Mouse (Mus musculus) myocyte (in vitro differentiated cells): ENCODE data around the gene Ing2. TPM values are rescaled to one million over a fixed set of nuclear protein-coding genes. Genes with fewer than 3 reads are reported as not detected.

ENCODE experiments used
- H3K27me3 ChIP-seq: one replicate; pipeline ENCODE4 v1.6.1; 2011; ENCODE audit not compliant: control insufficient read depth, insufficient read depth, insufficient read length
- H3K36me3 ChIP-seq: one replicate; pipeline ENCODE4 v1.6.1; 2011; ENCODE audit not compliant: control insufficient read depth, insufficient read depth
- H3K4me2 ChIP-seq: one replicate; pipeline ENCODE4 v1.6.1; 2011; ENCODE audit warnings: low read depth, control low read depth
- H3K4me3 ChIP-seq: one replicate; pipeline ENCODE4 v1.5.1; 2011; ENCODE audit warnings: mild to moderate bottlenecking, control low read depth, moderate library complexity
- H3K79me2 ChIP-seq: one replicate; pipeline ENCODE4 v1.6.1; 2011; ENCODE audit not compliant: control insufficient read depth, insufficient read depth
- H3ac ChIP-seq: one replicate; pipeline ENCODE4 v1.6.1; 2011; ENCODE audit not compliant: control insufficient read depth, insufficient read length
- CEBPB ChIP-seq: IDR thresholded peaks from 2 replicates; pipeline ENCODE4 v1.6.1; 2011; ENCODE audit warnings: mild to moderate bottlenecking, moderate library complexity; ENCODE audit not compliant: poor library complexity, insufficient read depth, severe bottlenecking
- E2F4 ChIP-seq: IDR thresholded peaks from one replicate; pipeline ENCODE4 v1.6.1; 2011; ENCODE audit warnings: mild to moderate bottlenecking, control low read depth, moderate library complexity; ENCODE audit not compliant: insufficient read depth
- MAX ChIP-seq: IDR thresholded peaks from one replicate; pipeline ENCODE4 v1.6.1; 2011; ENCODE audit warnings: low read depth, mild to moderate bottlenecking, control low read depth
- MYOD1 ChIP-seq, 3 experiments: IDR thresholded peaks; one replicate each; pipeline ENCODE4 v1.6.1; 2011; ENCODE audit warnings: control low read depth in 2 of 3, low read depth in 2 of 3, mild to moderate bottlenecking in 2 of 3, moderate library complexity in 1 of 3; ENCODE audit not compliant: insufficient read length in 2 of 3, control insufficient read depth in 1 of 3
- MYOG ChIP-seq, 3 experiments: IDR thresholded peaks; one replicate each; pipeline ENCODE4 v1.6.1; 2011; ENCODE audit warnings: control low read depth in 2 of 3, low read depth in 2 of 3, mild to moderate bottlenecking in 2 of 3; ENCODE audit not compliant: insufficient read length in 2 of 3, control insufficient read depth in 1 of 3, insufficient read depth in 1 of 3
- POLR2A ChIP-seq: IDR thresholded peaks from one replicate; pipeline ENCODE4 v1.6.1; 2011; ENCODE audit warnings: low read depth, mild to moderate bottlenecking, control low read depth, moderate library complexity; ENCODE audit not compliant: insufficient read length
- POLR2AphosphoS2 ChIP-seq: IDR thresholded peaks from one replicate; pipeline ENCODE4 v1.6.1; 2011; ENCODE audit warnings: low read depth, control low read depth; ENCODE audit not compliant: insufficient read length
- REST ChIP-seq: IDR thresholded peaks from one replicate; pipeline ENCODE4 v1.6.1; 2011; ENCODE audit warnings: mild to moderate bottlenecking, control low read depth, moderate library complexity; ENCODE audit not compliant: insufficient read depth, insufficient read length
- SRF ChIP-seq: IDR thresholded peaks from one replicate; pipeline ENCODE4 v1.6.1; 2011; ENCODE audit warnings: low read depth; ENCODE audit not compliant: control insufficient read depth, insufficient read length
- TCF12 ChIP-seq: IDR thresholded peaks from one replicate; pipeline ENCODE4 v1.6.1; 2011; ENCODE audit warnings: mild to moderate bottlenecking, control low read depth; ENCODE audit not compliant: poor library complexity, insufficient read depth, severe bottlenecking
- TCF3 ChIP-seq: IDR thresholded peaks from one replicate; pipeline ENCODE4 v1.6.1; 2011; ENCODE audit warnings: low read depth, control low read depth; ENCODE audit not compliant: insufficient read length
- USF1 ChIP-seq: IDR thresholded peaks from one replicate; pipeline ENCODE4 v1.6.1; 2011; ENCODE audit warnings: low read depth, mild to moderate bottlenecking, control low read depth, moderate library complexity
- polyA plus RNA-seq: library from polyadenylated mRNA; unstranded; fragments of >200 nt; fragmentation: generic; extraction: Trizol; gene quantifications from one replicate; pipeline ENCODE4 v1.2.1, GENCODE M21; 2012; ENCODE audit warnings: missing spikeins

The Ing2 gene
- polyA plus RNA-seq, 1 experiment, result 9.1 TPM

GRCm38 (mm10) chr8:47664231-47664785 lies 11.0 kb downstream of the Ing2 start:
- Histone ChIP-seq H3K4me3 (no peak overlapping the region), H3K4me2 (no peak overlapping the region), H3K36me3 (peaks cover 14% of the 10 kb centered on the region), H3ac (no peak overlapping the region), H3K79me2 (no peaks in the 10 kb centered on the region), H3K27me3 (no peaks in the 10 kb centered on the region)
- no peak for TF ChIP-seq MYOD1 (IDR thresholded peaks at IDR 0.05; ENCODE audit: control insufficient read depth in 1 of 3, insufficient read length in 2 of 3, low read depth in 2 of 3)
- TF ChIP-seq TCF3, result no peak
- TF ChIP-seq SRF, result no peak
- no peak for TF ChIP-seq POLR2A
- TF ChIP-seq POLR2AphosphoS2, result no peak
- no peak for TF ChIP-seq USF1
- no peak for TF ChIP-seq MAX
- TF ChIP-seq MYOG (IDR thresholded peaks at IDR 0.05; ENCODE audit: control insufficient read depth in 1 of 3, insufficient read depth in 1 of 3, insufficient read length in 2 of 3, low read depth in 2 of 3), result no peak
- no peak for TF ChIP-seq CEBPB
- TF ChIP-seq TCF12, result no peak
- TF ChIP-seq E2F4, result no peak
- no peak for TF ChIP-seq REST

- Histone ChIP-seq H3K79me2 (no peaks in the 10 kb centered on the region), H3ac (no peak overlapping the region), H3K36me3 (peaks cover 14% of the 10 kb centered on the region), H3K4me3 (no peak overlapping the region), H3K4me2 (no peak overlapping the region), H3K27me3 (no peaks in the 10 kb centered on the region)
- no peak for TF ChIP-seq MYOD1 (IDR thresholded peaks at IDR 0.05; ENCODE audit: control insufficient read depth in 1 of 3, insufficient read length in 2 of 3, low read depth in 2 of 3)
Measured at GRCm38 (mm10) chr8:47663201-47663600, 12.2 kb downstream of the Ing2 start.

DNA sequence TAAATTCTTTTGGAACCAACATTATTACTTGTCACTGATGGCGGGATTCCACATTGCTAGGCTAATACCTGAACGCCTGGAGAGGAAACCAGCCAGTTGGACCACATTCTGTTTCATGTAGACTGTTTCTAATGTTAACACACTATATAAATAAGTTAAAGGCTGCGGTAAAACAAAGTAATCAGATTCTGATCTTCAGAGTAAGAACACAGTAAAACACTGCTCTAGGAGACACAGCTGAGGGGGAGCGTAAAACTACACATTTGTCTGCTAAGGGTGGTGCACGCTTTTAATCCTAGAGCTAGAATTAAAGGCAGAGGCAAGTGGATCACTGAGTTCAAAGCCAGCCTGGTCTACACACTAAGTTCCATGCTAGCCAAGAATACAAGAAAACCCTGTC lies 12.6 kb downstream of the Ing2 start:
- Histone ChIP-seq H3K27me3 (no peaks in the 10 kb centered on the region), H3K4me3 (no peak overlapping the region), H3K36me3 (peaks cover 10% of the 10 kb centered on the region), H3K79me2 (no peaks in the 10 kb centered on the region), H3K4me2 (no peak overlapping the region), H3ac (no peak overlapping the region)
- TF ChIP-seq MYOG (IDR thresholded peaks at IDR 0.05; ENCODE audit: control insufficient read depth in 1 of 3, insufficient read depth in 1 of 3, insufficient read length in 2 of 3, low read depth in 2 of 3), result no peak
- no peak for TF ChIP-seq TCF3
- TF ChIP-seq E2F4, result no peak
- no peak for TF ChIP-seq MAX
- no peak for TF ChIP-seq TCF12
- TF ChIP-seq CEBPB, result no peak
- TF ChIP-seq SRF, result no peak
- TF ChIP-seq MYOD1 (IDR thresholded peaks at IDR 0.05; ENCODE audit: control insufficient read depth in 1 of 3, insufficient read length in 2 of 3, low read depth in 2 of 3), result no peak
- TF ChIP-seq REST, result no peak
- TF ChIP-seq USF1, result no peak
- no peak for TF ChIP-seq POLR2AphosphoS2
- TF ChIP-seq POLR2A, result no peak

DNA sequence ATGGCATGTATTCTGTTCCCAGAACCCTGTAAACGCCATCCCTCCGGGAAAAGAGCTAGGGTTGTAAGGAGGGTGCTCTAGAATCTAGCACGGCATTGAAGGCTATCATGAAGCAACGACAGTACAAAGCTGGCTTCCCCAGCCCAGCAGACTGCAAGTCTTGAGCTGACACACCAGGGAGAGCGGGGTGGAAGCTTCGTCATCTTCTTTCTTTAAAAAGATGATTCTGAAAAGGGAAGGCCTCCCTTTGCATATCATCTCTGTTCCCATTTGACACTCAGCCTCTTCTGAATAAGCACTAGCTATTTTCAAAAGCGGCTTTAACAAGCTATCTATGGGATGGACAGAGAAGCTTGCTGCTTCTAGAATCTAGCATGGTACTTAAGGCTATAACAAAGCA lies 15.0 kb downstream of the Ing2 start:
- TF ChIP-seq TCF12 (no peak), MYOG (IDR thresholded peaks at IDR 0.05; ENCODE audit: control insufficient read depth in 1 of 3, insufficient read depth in 1 of 3, insufficient read length in 2 of 3, low read depth in 2 of 3) (no peak), CEBPB (no peak), MAX (no peak), USF1 (no peak), MYOD1 (IDR thresholded peaks at IDR 0.05; ENCODE audit: control insufficient read depth in 1 of 3, insufficient read length in 2 of 3, low read depth in 2 of 3) (no peak), TCF3 (no peak), REST (no peak), POLR2A (no peak), SRF (no peak), E2F4 (no peak), POLR2AphosphoS2 (no peak)
- Histone ChIP-seq H3K4me3 (no peak overlapping the region), H3ac (no peak overlapping the region), H3K36me3 (no peaks in the 10 kb centered on the region), H3K27me3 (no peaks in the 10 kb centered on the region), H3K4me2 (no peak overlapping the region), H3K79me2 (no peaks in the 10 kb centered on the region)

- no peak overlapping the region for H3K4me3 ChIP-seq
- no peak overlapping the region for H3ac ChIP-seq
- H3K4me2 ChIP-seq, result no peak overlapping the region
- H3K27me3 ChIP-seq, result no peaks in the 10 kb centered on the region
- no peaks in the 10 kb centered on the region for H3K79me2 ChIP-seq
- TF ChIP-seq POLR2AphosphoS2 (no peak), POLR2A (no peak), TCF12 (no peak), E2F4 (no peak), MAX (no peak), CEBPB (no peak), REST (no peak), MYOG (IDR thresholded peaks at IDR 0.05; ENCODE audit: control insufficient read depth in 1 of 3, insufficient read depth in 1 of 3, insufficient read length in 2 of 3, low read depth in 2 of 3) (no peak), TCF3 (no peak), USF1 (no peak), MYOD1 (IDR thresholded peaks at IDR 0.05; ENCODE audit: control insufficient read depth in 1 of 3, insufficient read length in 2 of 3, low read depth in 2 of 3) (no peak), SRF (no peak)
- no peaks in the 10 kb centered on the region for H3K36me3 ChIP-seq
Measured at GRCm38 (mm10) chr8:47659463-47659862, 15.9 kb downstream of the Ing2 start.
